27 mouse cellular contexts compared by ENCODE assay signal in genomic region chr4:88926637-88927036, GRCm38 (mm10). TPM values are rescaled to one million over a fixed set of nuclear protein-coding genes. Genes with fewer than 3 reads are reported as not detected.
DNase-seq lines count a peak whose midpoint lies in the region; ATAC-seq and TF ChIP-seq lines count a peak whose summit lies in the region.
"Had no signal": no experiment of that assay in that cellular context is flagged by ENCODE, and none has a peak within 500 bp of the region (broad histone marks: within the 10 kb centered on the region; RNA-seq: fewer than 3 reads in every experiment).

No protein-coding gene starts in this region.

- H3K9me3 ChIP-seq in kidney, embryonic 14.5 days (ENCODE audit: control insufficient read depth, low read length): 0 out of 2 replicates have a peak, but pooled peaks cover 2% of the 10 kb centered on the region
- H3K9me3 ChIP-seq in lung, embryonic 16.5 days (ENCODE audit: control insufficient read depth, low read length): no peaks in the 10 kb centered on the region; the same call in 1 of the 2 replicates
- H3K9me3 ChIP-seq: forebrain, embryonic 15.5 days; liver, embryonic 13.5 days; neural tube, embryonic 13.5 days had no signal

- H3K4me1 ChIP-seq in kidney, embryonic 14.5 days (ENCODE audit: control insufficient read depth, insufficient read depth, low read length): no peaks in the 10 kb centered on the region
- H3K4me1 ChIP-seq in lung, adult 2 months (ENCODE audit: control insufficient read depth, insufficient read depth, low read length): peaks cover 3% of the 10 kb centered on the region; the same call in 1 of the 2 replicates
- H3K4me1 ChIP-seq in lung, embryonic 16.5 days (replicated peaks; ENCODE audit: control insufficient read depth, insufficient read depth, low read length): peaks cover 3% of the 10 kb centered on the region
- peaks cover 29% of the 10 kb centered on the region for H3K4me1 ChIP-seq in small intestine, adult 2 months (ENCODE audit: control insufficient read depth, insufficient read depth, insufficient read length, low read length)
- H3K4me1 ChIP-seq: forebrain, embryonic 15.5 days; liver, embryonic 13.5 days; neural tube, embryonic 13.5 days had no signal

- 0 out of 2 replicates have a peak, but pooled peaks cover 3% of the 10 kb centered on the region for H3K27me3 ChIP-seq in kidney, embryonic 14.5 days (ENCODE audit: control insufficient read depth, insufficient read depth, low read length)
- no peaks in the 10 kb centered on the region for H3K27me3 ChIP-seq in lung, embryonic 16.5 days (ENCODE audit: control insufficient read depth, insufficient read depth, low read depth, low read length)
- H3K27me3 ChIP-seq in small intestine, adult 2 months (ENCODE audit: control insufficient read depth, insufficient read depth, low read length): no peaks in the 10 kb centered on the region
- H3K27me3 ChIP-seq: forebrain, embryonic 15.5 days; liver, embryonic 13.5 days; megakaryocyte, embryonic 14.5 days; neural tube, embryonic 13.5 days had no signal

- H3K9ac ChIP-seq in kidney, embryonic 14.5 days (ENCODE audit: low read depth, low read length): no peak overlapping the region
- no peak overlapping the region for H3K9ac ChIP-seq in lung, embryonic 16.5 days (ENCODE audit: low read length)
- H3K9ac ChIP-seq: forebrain, embryonic 15.5 days; hindbrain, embryonic 14.5 days; liver, embryonic 13.5 days; neural tube, embryonic 13.5 days had no signal

- H3K36me3 ChIP-seq in kidney, embryonic 14.5 days (ENCODE audit: control insufficient read depth, insufficient read depth, low read length): no peaks in the 10 kb centered on the region
- H3K36me3 ChIP-seq in lung, embryonic 16.5 days (ENCODE audit: control insufficient read depth, insufficient read depth, low read length): peaks cover 3% of the 10 kb centered on the region; the same call in 1 of the 2 replicates
- peaks cover 26% of the 10 kb centered on the region for H3K36me3 ChIP-seq in small intestine, adult 2 months (ENCODE audit: control insufficient read depth, insufficient read depth, low read length)
- H3K36me3 ChIP-seq: forebrain, embryonic 15.5 days; neural tube, embryonic 13.5 days had no signal

- TF ChIP-seq CTCF in lung, adult 2 months (IDR thresholded peaks at IDR 0.05; ENCODE audit: insufficient read depth, low read length): no peak
- TF ChIP-seq CTCF in small intestine, adult 2 months (IDR thresholded peaks at IDR 0.05; ENCODE audit: extremely low read depth, insufficient read length, insufficient replicate concordance, low read depth, low read length): no peak

- no peak for TF ChIP-seq POLR2A in lung, adult 2 months (IDR thresholded peaks at IDR 0.05; ENCODE audit: borderline replicate concordance, extremely low read depth, low read depth, low read length)
- no peak for TF ChIP-seq POLR2A in small intestine, adult 2 months (IDR thresholded peaks at IDR 0.05; ENCODE audit: low read depth, low read length)

- no peak overlapping the region for H3K4me3 ChIP-seq in kidney, embryonic 14.5 days (ENCODE audit: low read length)
- H3K4me3 ChIP-seq in lung, adult 2 months (replicated peaks; ENCODE audit: extremely low read depth, low read depth, low read length): no peak overlapping the region
- H3K4me3 ChIP-seq in lung, embryonic 16.5 days (ENCODE audit: low read length): no peak overlapping the region
- no peak overlapping the region for H3K4me3 ChIP-seq in small intestine, adult 2 months (ENCODE audit: low read depth, low read length)
- H3K4me3 ChIP-seq: forebrain, embryonic 15.5 days; liver, embryonic 13.5 days; megakaryocyte, embryonic 14.5 days; neural tube, embryonic 13.5 days had no signal

- no peak overlapping the region for H3K4me2 ChIP-seq in kidney, embryonic 14.5 days (replicated peaks; ENCODE audit: low read depth, low read length)
- no peak overlapping the region for H3K4me2 ChIP-seq in lung, embryonic 16.5 days (ENCODE audit: low read depth, low read length)
- H3K4me2 ChIP-seq: forebrain, embryonic 15.5 days; heart, embryonic 11.5 days; hindbrain, embryonic 14.5 days; liver, embryonic 13.5 days; neural tube, embryonic 13.5 days had no signal

- peak; percentile 4 for DNase-seq in kidney, adult 9 months
- peak; percentile 47 to 72 for DNase-seq in lung, adult 18-20 months
- no peak for DNase-seq in lung, adult 2 months
- no peak for DNase-seq in gastrocnemius, postnatal 14 days
- no peak for DNase-seq in layer of hippocampus, postnatal 14 days (ENCODE audit: low spot score in 2 of 2)
- DNase-seq: adrenal gland, adult 2 months; cerebellum, adult 8-10 months; heart, postnatal 36 days; left cerebral cortex, postnatal 4 days; liver, embryonic 13.5 days; midbrain, embryonic 14.5 days; thymus, postnatal 25 days had no signal

- 75% methylated on average over 1 of the region's 1 CpGs for WGBS in kidney, embryonic 14.5 days
- WGBS in lung, adult 2 months: 81% methylated on average over 1 of the region's 1 CpGs
- WGBS in lung, embryonic 16.5 days: 75% methylated on average over 1 of the region's 1 CpGs
- 78% methylated on average over 1 of the region's 1 CpGs for WGBS in small intestine, adult 2 months

- ATAC-seq in kidney, embryonic 14.5 days (ENCODE audit: low FRiP score, low TSS enrichment): no peak
- ATAC-seq in lung, embryonic 16.5 days (ENCODE audit: low read depth): peak; percentile 47; the same call in 1 of the 2 replicates
- ATAC-seq: forebrain, embryonic 15.5 days had no signal

- H3K27ac ChIP-seq in kidney, embryonic 14.5 days (ENCODE audit: low read depth, low read length): no peak overlapping the region
- peak overlapping the region; percentile 65 for H3K27ac ChIP-seq in lung, embryonic 16.5 days (ENCODE audit: low read length)
- H3K27ac ChIP-seq in small intestine, adult 2 months (ENCODE audit: insufficient read depth, low read depth, low read length): peak overlapping the region; percentile 94
- H3K27ac ChIP-seq: forebrain, embryonic 15.5 days; hindbrain, embryonic 14.5 days; liver, embryonic 13.5 days; neural tube, embryonic 13.5 days had no signal

- intact Hi-C loops in gastrocnemius, postnatal 14 days (cut with DNase I; ENCODE audit: low total_unique reads): no loop called here

RNA-seq across cellular contexts. Expression of gene Ifne, which starts 46.6 kb away (rescaled TPM):
- not detected in 2 replicates for polyA plus RNA-seq in kidney, embryonic 14.5 days (2014; fragmentation: Nextera tagmentation; extraction: Ambion mirVana)
- not detected in 2 replicates for polyA plus RNA-seq in lung, adult 2 months (2012; rRNA removed)
- not detected in 2 replicates for polyA plus RNA-seq in lung, embryonic 16.5 days (2015; fragmentation: Nextera tagmentation; extraction: Ambion mirVana)
- 0.42 TPM in 1 of 2 replicates, not detected in the other for polyA plus RNA-seq in small intestine, adult 2 months (2012; rRNA removed)
- not detected for total RNA-seq in gastrocnemius, postnatal 14 days (2021)
- not detected for total RNA-seq in layer of hippocampus, postnatal 14 days (2021)
- total RNA-seq: adrenal gland, adult 2 months; gastrocnemius, postnatal 4 days; heart, postnatal 36 days; layer of hippocampus, adult 8-10 months; left cerebral cortex, adult 18-20 months; left cerebral cortex, postnatal 4 days had no signal
- polyA plus RNA-seq: adrenal gland, adult 2 months; C2C12; embryonic facial prominence, embryonic 11.5 days; forebrain, embryonic 15.5 days; heart, embryonic 11.5 days; hindbrain, embryonic 14.5 days; intestine, embryonic 14.5 days; liver, embryonic 13.5 days; midbrain, embryonic 14.5 days; neural tube, embryonic 13.5 days; testis, adult 2 months had no signal

Comparison
In these comparisons a context has a peak if more than half of its experiments do, and no peak if none do; other contexts are left out.
1. DNase-seq: peak in kidney, adult 9 months (single experiment) and lung, adult 18-20 months (2 of 2); none in lung, adult 2 months (single experiment), gastrocnemius, postnatal 14 days (single experiment) and layer of hippocampus, postnatal 14 days (0 of 2).